Mouse (Mus musculus) ES-Bruce4 (cell line): ENCODE results near the gene Asb4. TPM values are rescaled to one million over a fixed set of nuclear protein-coding genes. Genes with fewer than 3 reads are reported as not detected.
A peak's percentile ranks its signal among the peaks of the same experiment; 100 is the strongest.

Experiments used
- H3K27ac ChIP-seq: 2 replicates; pipeline ENCODE4 v1.5.1; 2012; ENCODE audit warnings: low read length, inconsistent platforms; ENCODE audit not compliant: insufficient read depth
- H3K27me3 ChIP-seq: 2 replicates; pipeline ENCODE4 v1.6.1; 2012; ENCODE audit warnings: mild to moderate bottlenecking, low read length, inconsistent platforms; ENCODE audit not compliant: control insufficient read depth, poor library complexity, insufficient read depth, severe bottlenecking
- H3K36me3 ChIP-seq: 2 replicates; pipeline ENCODE4 v1.6.1; 2012; ENCODE audit warnings: inconsistent platforms, mild to moderate bottlenecking, low read length, moderate library complexity; ENCODE audit not compliant: control insufficient read depth, poor library complexity, insufficient read depth, severe bottlenecking
- H3K4me1 ChIP-seq: one replicate; pipeline ENCODE4 v1.8.1; 2011; ENCODE audit warnings: low read length; ENCODE audit not compliant: control insufficient read depth, insufficient read depth
- H3K4me3 ChIP-seq: 2 replicates; pipeline ENCODE4 v1.5.1; 2011; ENCODE audit warnings: low read depth, mild to moderate bottlenecking, low read length
- H3K9ac ChIP-seq: 2 replicates; pipeline ENCODE4 v1.6.1; 2012; ENCODE audit warnings: low read depth, mild to moderate bottlenecking, inconsistent platforms; ENCODE audit not compliant: poor library complexity, severe bottlenecking
- H3K9me3 ChIP-seq: replicated peaks from 2 replicates; pipeline ENCODE4 v1.6.1; 2012; ENCODE audit warnings: mild to moderate bottlenecking, low read length, inconsistent platforms; ENCODE audit not compliant: control insufficient read depth, poor library complexity, insufficient read depth, severe bottlenecking
- CTCF ChIP-seq: IDR thresholded peaks from one replicate; pipeline ENCODE4 v1.8.1; 2011; ENCODE audit warnings: low read depth, low read length
- EP300 ChIP-seq: IDR thresholded peaks from 2 replicates; pipeline ENCODE4 v1.6.1; 2011; ENCODE audit warnings: low read depth, low read length; ENCODE audit not compliant: insufficient read depth
- POLR2A ChIP-seq: IDR thresholded peaks from one replicate; pipeline ENCODE4 v1.8.1; 2011; ENCODE audit warnings: low read length; ENCODE audit not compliant: insufficient read depth
- polyA plus RNA-seq: library from polyadenylated mRNA; stranded (reverse); fragments of >200 nt; gene quantifications from 2 replicates; pipeline ENCODE4 v1.2.4, GENCODE M21; 2011; ENCODE audit warnings: low read depth; ENCODE audit not compliant: missing spikeins, insufficient read depth, insufficient read length

Gene Asb4
- polyA plus RNA-seq, 1 experiment, result 1.2 TPM

- H3K27ac ChIP-seq, result no peak overlapping the region
- no peaks in the 10 kb centered on the region for H3K36me3 ChIP-seq
- no peaks in the 10 kb centered on the region for H3K4me1 ChIP-seq
- H3K9me3 ChIP-seq, result no peaks in the 10 kb centered on the region
- no peak overlapping the region for H3K9ac ChIP-seq
- no peaks in the 10 kb centered on the region for H3K27me3 ChIP-seq
- no peak overlapping the region for H3K4me3 ChIP-seq
- TF ChIP-seq EP300 (no peak), CTCF (no peak), POLR2A (no peak)
Measured at GRCm38 (mm10) chr6:5429562-5429961, 46.4 kb downstream of the Asb4 start.

DNA sequence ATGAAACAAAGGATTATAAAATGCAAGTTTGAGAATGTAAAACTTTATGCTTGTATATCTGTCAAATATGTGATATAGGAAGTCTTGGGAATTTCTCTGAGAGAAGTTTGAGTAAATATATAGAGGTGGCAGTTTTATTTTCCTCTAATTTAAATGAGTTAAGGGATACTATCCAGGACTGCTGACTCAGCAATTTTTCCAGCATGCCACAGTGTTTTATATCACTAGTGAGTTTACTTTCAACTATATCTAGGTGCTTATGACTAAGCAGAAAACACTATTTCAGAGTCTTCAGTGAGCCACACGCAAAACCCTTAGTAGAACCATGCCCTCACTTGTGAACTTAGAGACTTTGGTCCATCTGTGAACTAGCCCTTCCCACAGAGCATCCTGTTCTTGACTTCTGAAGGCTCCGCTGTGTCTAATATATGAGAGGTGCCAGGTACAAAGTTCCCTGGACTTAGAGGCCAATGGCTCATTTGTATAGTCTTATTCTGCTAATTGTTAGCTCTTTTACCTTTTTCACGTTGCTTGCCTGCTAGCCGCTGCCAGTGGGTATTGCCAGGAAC is 46.9 kb downstream of the Asb4 start:
- no peak for TF ChIP-seq CTCF
- Histone ChIP-seq H3K27me3 (no peaks in the 10 kb centered on the region), H3K27ac (no peak overlapping the region), H3K4me3 (no peak overlapping the region), H3K9me3 (no peaks in the 10 kb centered on the region), H3K4me1 (no peaks in the 10 kb centered on the region), H3K9ac (no peak overlapping the region), H3K36me3 (no peaks in the 10 kb centered on the region)

DNA sequence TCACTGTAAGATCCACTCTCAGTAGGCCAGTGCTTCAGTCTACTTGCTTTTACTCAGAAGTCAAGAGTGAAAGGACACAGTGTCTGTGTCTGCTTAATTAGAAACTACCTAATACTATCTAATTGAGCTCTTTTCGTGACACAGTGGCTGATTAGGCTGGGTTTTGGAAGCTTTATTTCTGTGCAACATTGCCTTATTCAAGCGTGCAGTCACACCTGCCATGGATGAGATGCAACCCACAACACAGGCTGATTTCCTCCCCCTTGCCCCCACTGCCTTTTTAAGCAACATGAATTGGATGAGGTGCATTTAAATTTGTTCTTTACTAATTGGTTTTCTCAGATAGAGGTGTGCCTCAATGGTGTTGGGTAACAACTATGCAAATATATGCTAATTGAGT is 50.7 kb downstream of the Asb4 start:
- Histone ChIP-seq H3K9me3 (no peaks in the 10 kb centered on the region), H3K27me3 (no peaks in the 10 kb centered on the region), H3K4me1 (no peaks in the 10 kb centered on the region), H3K4me3 (no peak overlapping the region), H3K36me3 (no peaks in the 10 kb centered on the region), H3K9ac (no peak overlapping the region), H3K27ac (no peak overlapping the region)
- TF ChIP-seq CTCF, result no peak
- no peak for TF ChIP-seq EP300
- no peak for TF ChIP-seq POLR2A

DNA sequence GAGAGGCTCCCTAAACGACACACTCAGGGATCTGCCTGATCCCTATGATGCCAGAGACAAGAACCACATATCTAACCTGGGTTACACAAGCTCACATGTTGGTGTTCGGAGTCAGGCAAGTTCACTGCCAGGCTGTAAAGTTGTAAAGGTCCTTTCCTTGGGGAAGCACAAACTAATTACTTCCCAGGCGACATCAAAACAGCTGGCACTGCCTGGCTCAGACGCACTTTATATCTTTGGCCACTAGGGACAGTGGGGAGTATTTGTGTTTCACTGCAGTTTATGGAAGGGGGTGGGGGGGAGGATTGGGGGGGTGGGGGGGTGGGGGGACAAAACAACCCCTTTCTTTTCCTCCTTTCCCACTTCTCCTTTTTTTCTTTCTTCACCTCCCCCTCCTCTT is 54.6 kb downstream of the Asb4 start:
- Histone ChIP-seq H3K27me3 (no peaks in the 10 kb centered on the region), H3K4me3 (no peak overlapping the region), H3K36me3 (no peaks in the 10 kb centered on the region), H3K9ac (no peak overlapping the region), H3K27ac (no peak overlapping the region), H3K4me1 (no peaks in the 10 kb centered on the region), H3K9me3 (0 out of 2 replicates have a peak, but pooled peaks cover 2% of the 10 kb centered on the region)
- TF ChIP-seq EP300 (no peak), POLR2A (no peak)

DNA sequence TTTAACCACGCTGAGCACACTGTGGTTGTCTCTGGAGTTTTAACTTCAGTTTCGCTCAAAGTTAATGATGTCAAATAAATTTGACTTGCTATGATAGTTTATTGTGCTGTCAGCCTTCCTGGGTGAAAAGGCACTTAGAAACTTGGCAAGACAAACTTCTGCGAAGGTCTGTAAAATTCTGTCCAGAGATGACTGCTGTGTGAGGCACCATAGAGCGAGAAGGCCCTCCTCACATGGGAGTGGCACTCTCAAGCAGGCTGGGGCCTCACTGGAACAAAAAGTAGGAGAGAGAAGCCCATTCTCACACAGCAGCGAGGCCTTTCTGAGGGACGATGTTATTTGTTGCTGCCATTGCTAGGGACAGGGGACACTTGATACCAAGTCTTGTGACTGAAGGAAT is 58.0 kb downstream of the Asb4 start:
- no peaks in the 10 kb centered on the region for H3K36me3 ChIP-seq
- no peak overlapping the region for H3K27ac ChIP-seq
- H3K9me3 ChIP-seq, result 0 out of 2 replicates have a peak, but pooled peaks cover 2% of the 10 kb centered on the region
- TF ChIP-seq EP300, result no peak
- no peak for TF ChIP-seq POLR2A
- TF ChIP-seq CTCF, result no peak
- no peak overlapping the region for H3K4me3 ChIP-seq
- H3K27me3 ChIP-seq, result no peaks in the 10 kb centered on the region
- peaks cover 4% of the 10 kb centered on the region for H3K4me1 ChIP-seq
- H3K9ac ChIP-seq, result no peak overlapping the region

- no peaks in the 10 kb centered on the region for H3K27me3 ChIP-seq
- H3K9ac ChIP-seq, result peak overlapping the region; percentile 21; the same call in 1 of the 2 replicates
- 0 out of 2 replicates have a peak, but pooled peaks cover 2% of the 10 kb centered on the region for H3K9me3 ChIP-seq
- TF ChIP-seq EP300 (peak; percentile 76), CTCF (no peak)
- no peak overlapping the region for H3K4me3 ChIP-seq
- H3K27ac ChIP-seq, result peak overlapping the region; percentile 78
- H3K36me3 ChIP-seq, result no peaks in the 10 kb centered on the region
- H3K4me1 ChIP-seq, result peaks cover 4% of the 10 kb centered on the region
Measured at GRCm38 (mm10) chr6:5442316-5443085, 59.3 kb downstream of the Asb4 start.
